23 mouse cellular contexts compared by ENCODE assay signal in the genomic region with DNA sequence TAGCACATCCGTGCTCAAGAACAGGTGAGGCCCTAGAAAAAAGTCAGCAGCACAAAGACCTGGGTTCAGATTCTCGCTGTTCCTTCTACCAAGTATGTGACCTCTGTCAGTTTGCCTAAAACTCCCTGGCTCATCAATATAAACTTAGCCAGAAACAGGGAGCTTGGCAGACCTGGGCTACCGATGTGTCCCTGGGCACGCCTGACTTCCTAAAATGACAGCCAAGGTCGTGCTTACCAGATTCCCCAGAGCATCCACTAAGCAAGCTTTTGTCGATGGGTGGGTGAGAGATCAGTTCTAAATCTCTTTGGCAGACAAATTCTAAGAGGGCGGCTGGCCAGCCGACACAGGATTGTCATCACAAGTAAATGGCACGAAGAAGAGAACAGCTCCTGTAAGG. TPM values are rescaled to one million over a fixed set of nuclear protein-coding genes. Genes with fewer than 3 reads are reported as not detected.
"Had no signal": no experiment of that assay in that cellular context is flagged by ENCODE, and none has a peak within 500 bp of the region (broad histone marks: within the 10 kb centered on the region; RNA-seq: fewer than 3 reads in every experiment).

No protein-coding gene starts in this region.

- H3K4me3 ChIP-seq: intestine, embryonic 15.5 days; limb, embryonic 12.5 days; limb, embryonic 15.5 days; midbrain, embryonic 12.5 days; midbrain, embryonic 15.5 days; myocyte had no signal

- ATAC-seq: intestine, embryonic 15.5 days; midbrain, embryonic 15.5 days had no signal

- H3K4me1 ChIP-seq: intestine, embryonic 15.5 days; limb, embryonic 15.5 days; midbrain, embryonic 15.5 days had no signal

- H3K9me3 ChIP-seq: intestine, embryonic 15.5 days; limb, embryonic 12.5 days; limb, embryonic 15.5 days; midbrain, embryonic 12.5 days; midbrain, embryonic 15.5 days had no signal

- H3K4me2 ChIP-seq: intestine, embryonic 15.5 days; limb, embryonic 12.5 days; limb, embryonic 15.5 days; midbrain, embryonic 12.5 days; midbrain, embryonic 15.5 days had no signal

- H3K9ac ChIP-seq: intestine, embryonic 15.5 days; limb, embryonic 12.5 days; limb, embryonic 15.5 days; liver, embryonic 14.5 days; midbrain, embryonic 12.5 days; midbrain, embryonic 15.5 days had no signal

- H3K36me3 ChIP-seq: intestine, embryonic 15.5 days; limb, embryonic 12.5 days; limb, embryonic 15.5 days; midbrain, embryonic 12.5 days; midbrain, embryonic 15.5 days had no signal

- H3K27me3 ChIP-seq: intestine, embryonic 15.5 days; limb, embryonic 15.5 days; midbrain, embryonic 12.5 days; midbrain, embryonic 15.5 days had no signal

- DNase-seq: kidney, adult 8-10 months; kidney, postnatal 14 days; kidney, postnatal 4 days; left cerebral cortex, postnatal 4 days; lung, adult 18-20 months; lung, postnatal 10 days; lung, postnatal 4 days; thymus, adult 18-20 months; thymus, postnatal 36 days had no signal

- H3K27ac ChIP-seq: intestine, embryonic 15.5 days; limb, embryonic 12.5 days; limb, embryonic 15.5 days; liver, embryonic 14.5 days; midbrain, embryonic 12.5 days; midbrain, embryonic 15.5 days had no signal

RNA-seq across cellular contexts. Expression of a gene that starts 6.7 kb away (rescaled TPM):
- polyA plus RNA-seq: midbrain, embryonic 12.5 days; myocyte; neural tube, embryonic 11.5 days had no signal

RNA-seq across cellular contexts. Expression of a gene that starts 23.1 kb away (rescaled TPM):
- total RNA-seq: layer of hippocampus, adult 18-20 months; left cerebral cortex, adult 8-10 months; megakaryocyte progenitor cell, adult 5-6 weeks; megakaryocyte-erythroid progenitor cell, adult 5-6 weeks; monocyte, adult 5-6 weeks had no signal
- polyA plus RNA-seq: midbrain, embryonic 12.5 days; neural tube, embryonic 11.5 days; spleen, adult 2 months had no signal
